Mouse (Mus musculus) MEL (cell line): ENCODE measurements around the gene Inpp4b. TPM values are rescaled to one million over a fixed set of nuclear protein-coding genes. Genes with fewer than 3 reads are reported as not detected.

ENCODE experiments used
- DNase-seq: peaks from one replicate; pipeline ENCODE4 v3.0.0; 2011; ENCODE audit warnings: low read depth, low spot score
- H3K27ac ChIP-seq: 2 replicates; pipeline ENCODE4 v1.5.1; 2012; ENCODE audit warnings: low read depth, mild to moderate bottlenecking, control low read depth, low read length, moderate library complexity; ENCODE audit not compliant: control insufficient read depth
- H3K27me3 ChIP-seq, 2 experiments: fragments of 150-350 bp in 1 of 2; sonication (generic) in 1 of 2; 2 replicates each; pipeline ENCODE4 v1.6.1; 2012; ENCODE audit warnings: low read length in 2 of 2, mild to moderate bottlenecking in 2 of 2, improper control_type of control experiment in 1 of 2, moderate library complexity in 1 of 2; ENCODE audit not compliant: insufficient read depth in 2 of 2, control insufficient read depth in 1 of 2
- H3K36me3 ChIP-seq, 2 experiments: 2 replicates each; pipeline ENCODE4 v1.6.1; 2012 to 2014; ENCODE audit warnings: low read length in 2 of 2, improper control_type of control experiment in 1 of 2, inconsistent platforms in 1 of 2, mild to moderate bottlenecking in 1 of 2; ENCODE audit not compliant: insufficient read depth in 2 of 2, control insufficient read depth in 1 of 2
- H3K4me1 ChIP-seq, 2 experiments: fragments of 150-350 bp in 1 of 2; sonication (generic) in 1 of 2; 2 replicates each; pipeline ENCODE4 v1.6.1; 2012; ENCODE audit warnings: low read length in 2 of 2, improper control_type of control experiment in 1 of 2, mild to moderate bottlenecking in 1 of 2; ENCODE audit not compliant: insufficient read depth in 2 of 2, control insufficient read depth in 1 of 2
- H3K4me3 ChIP-seq, 2 experiments: fragments of 150-350 bp in 1 of 2; sonication (generic) in 1 of 2; 2 replicates each; pipeline ENCODE4 v1.5.1; 2012; ENCODE audit warnings: low read depth in 2 of 2, low read length in 2 of 2, mild to moderate bottlenecking in 2 of 2, moderate library complexity in 2 of 2, control low read depth in 1 of 2, improper control_type of control experiment in 1 of 2; ENCODE audit not compliant: control insufficient read depth in 1 of 2, insufficient read depth in 1 of 2
- H3K79me2 ChIP-seq: 2 replicates; pipeline ENCODE4 v1.6.1; 2012; ENCODE audit warnings: mild to moderate bottlenecking, low read length, moderate library complexity; ENCODE audit not compliant: control insufficient read depth, poor library complexity, insufficient read depth
- H3K9ac ChIP-seq: 2 replicates; pipeline ENCODE4 v1.6.1; 2012; ENCODE audit warnings: low read depth, mild to moderate bottlenecking, control low read depth, low read length, moderate library complexity; ENCODE audit not compliant: control insufficient read depth, poor library complexity, severe bottlenecking
- H3K9me3 ChIP-seq: fragments of 150-350 bp; sonication (generic); replicated peaks from 2 replicates; pipeline ENCODE4 v1.6.1; 2012; ENCODE audit warnings: mild to moderate bottlenecking, low read length, improper control_type of control experiment, moderate library complexity; ENCODE audit not compliant: insufficient read depth
- BHLHE40 ChIP-seq: IDR thresholded peaks from 2 replicates; pipeline ENCODE4 v1.6.1; 2012; ENCODE audit warnings: low read depth, mild to moderate bottlenecking, inconsistent platforms, low read length, improper control_type of control experiment, borderline replicate concordance
- EP300 ChIP-seq, 2 experiments: IDR thresholded peaks; 2 replicates each; pipeline ENCODE4 v1.6.1; 2011; ENCODE audit warnings: improper control_type of control experiment in 2 of 2, low read length in 2 of 2, low read depth in 1 of 2, mild to moderate bottlenecking in 1 of 2
- MAFK ChIP-seq: IDR thresholded peaks from 2 replicates; pipeline ENCODE4 v1.6.1; 2011; ENCODE audit warnings: low read depth, mild to moderate bottlenecking, low read length, improper control_type of control experiment, borderline replicate concordance
- MAX ChIP-seq: IDR thresholded peaks from 2 replicates; pipeline ENCODE4 v1.6.1; 2011; ENCODE audit warnings: low read length, improper control_type of control experiment
- MAZ ChIP-seq: IDR thresholded peaks from 2 replicates; pipeline ENCODE4 v1.6.1; 2012; ENCODE audit warnings: low read depth, mild to moderate bottlenecking, inconsistent platforms, low read length, improper control_type of control experiment
- MXI1 ChIP-seq: IDR thresholded peaks from 2 replicates; pipeline ENCODE4 v1.6.1; 2011; ENCODE audit warnings: mild to moderate bottlenecking, low read depth, low read length, improper control_type of control experiment
- MYB ChIP-seq: IDR thresholded peaks from 2 replicates; pipeline ENCODE4 v1.6.1; 2011; ENCODE audit warnings: mild to moderate bottlenecking, low read depth, low read length, improper control_type of control experiment
- MYC ChIP-seq: IDR thresholded peaks from 2 replicates; pipeline ENCODE4 v1.6.1; 2011; ENCODE audit warnings: low read depth, mild to moderate bottlenecking, low read length, improper control_type of control experiment, moderate library complexity
- POLR2AphosphoS2 ChIP-seq: IDR thresholded peaks from 2 replicates; pipeline ENCODE4 v1.6.1; 2011; ENCODE audit warnings: low read length, improper control_type of control experiment
- POLR2AphosphoS5 ChIP-seq: IDR thresholded peaks from 2 replicates; pipeline ENCODE4 v1.6.1; 2012; ENCODE audit warnings: low read depth, borderline replicate concordance, mild to moderate bottlenecking, inconsistent platforms, low read length, moderate library complexity, mixed read lengths
- TAL1 ChIP-seq: IDR thresholded peaks from 2 replicates; pipeline ENCODE4 v1.6.1; 2012; ENCODE audit warnings: mild to moderate bottlenecking, inconsistent platforms, low read length, moderate library complexity, mixed read lengths
- TCF12 ChIP-seq: IDR thresholded peaks from 2 replicates; pipeline ENCODE4 v1.6.1; 2014; ENCODE audit warnings: low read depth, mild to moderate bottlenecking, inconsistent platforms, low read length, improper control_type of control experiment, moderate library complexity
- USF1 ChIP-seq: IDR thresholded peaks from 2 replicates; pipeline ENCODE4 v1.6.1; 2014; ENCODE audit warnings: low read depth, mild to moderate bottlenecking, inconsistent platforms, low read length, improper control_type of control experiment, moderate library complexity
- ZNF384 ChIP-seq: IDR thresholded peaks from 2 replicates; pipeline ENCODE4 v1.6.1; 2012; ENCODE audit warnings: low read depth, mild to moderate bottlenecking, inconsistent platforms, low read length, improper control_type of control experiment
- polyA plus RNA-seq, 2 experiments: library from polyadenylated mRNA; stranded (reverse) in 1 of 2; unstranded in 1 of 2; fragments of >175 nt in 1 of 2; fragments of >200 nt in 1 of 2; gene quantifications; 2 replicates each; pipeline versions ENCODE4 v1.2.1 to v1.2.4; 2012; ENCODE audit warnings: low replicate concordance in 2 of 2, low read depth in 1 of 2; ENCODE audit not compliant: insufficient read length in 2 of 2, insufficient read depth in 1 of 2, missing spikeins in 1 of 2
- total RNA-seq: library from RNA; depleted of rRNA; stranded (reverse); fragments of 300-350 nt; gene quantifications from 2 replicates; pipeline ENCODE4 v1.2.3, GENCODE M21; 2012

Inpp4b gene
- total and polyA plus RNA-seq, 3 experiments = 12.3 to 26.9 (median 13.6) TPM

- Histone ChIP-seq H3K9ac (no peak overlapping the region), H3K27ac (no peak overlapping the region), H3K36me3 (peaks cover 0 to 13% of the 10 kb centered on the region in 2 experiments; a peak in 2 of 4 replicates), H3K9me3 (no peaks in the 10 kb centered on the region), H3K79me2 (no peaks in the 10 kb centered on the region), H3K4me1 (peaks cover 4 to 13% of the 10 kb centered on the region in 2 experiments; a peak in 3 of 4 replicates), H3K27me3 (no peaks in the 10 kb centered on the region), H3K4me3 (no peak overlapping the region)
- TF ChIP-seq MAFK (no peak; the same call in 1 of the 2 replicates), POLR2AphosphoS2 (no peak), EP300 (IDR thresholded peaks at IDR 0.05; ENCODE audit: low read depth in 1 of 2, low read length in 2 of 2) (peak; percentile 48 to 74; a peak in 3 of 4 replicates), TAL1 (peak; percentile 32; the same call in 1 of the 2 replicates), TCF12 (peak; percentile 40; the same call in 1 of the 2 replicates)
- DNase-seq = peak; percentile 54
Measured at GRCm38 (mm10) chr8:81562405-81562804, 220.0 kb downstream of the Inpp4b start.

- TF ChIP-seq MAX (peak; percentile 65; the same call in 1 of the 2 replicates), MYB (no peak), MXI1 (peak; percentile 64; the same call in 1 of the 2 replicates), ZNF384 (no peak), POLR2AphosphoS5 (no peak), MAZ (no peak), POLR2AphosphoS2 (no peak), MYC (peak; percentile 45; the same call in 1 of the 2 replicates), USF1 (peak; percentile 42; the same call in 1 of the 2 replicates), BHLHE40 (0 out of 2 replicates have a peak, but pooled peaks have one; percentile 29), TCF12 (no peak)
- Histone ChIP-seq H3K9ac (no peak overlapping the region), H3K9me3 (no peaks in the 10 kb centered on the region), H3K4me1 (peaks cover 4 to 13% of the 10 kb centered on the region in 2 experiments; a peak in 3 of 4 replicates), H3K27me3 (no peaks in the 10 kb centered on the region), H3K36me3 (peaks cover 0 to 13% of the 10 kb centered on the region in 2 experiments; a peak in 2 of 4 replicates), H3K79me2 (no peaks in the 10 kb centered on the region), H3K27ac (no peak overlapping the region), H3K4me3 (no peak overlapping the region)
- peak; percentile 67 for DNase-seq
Measured at GRCm38 (mm10) chr8:81565484-81565883, 223.1 kb downstream of the Inpp4b start.
